Mouse (Mus musculus) hindbrain, postnatal 0 days (tissue): ENCODE results near the gene Gnao1. TPM values are rescaled to one million over a fixed set of nuclear protein-coding genes. Genes with fewer than 3 reads are reported as not detected.

Source experiments
- ATAC-seq: fragments of 200-750 bp; cut with Nextera tagmentation; 2 replicates; pipeline ENCODE4 v1.8.0; 2017; ENCODE audit warnings: mild to moderate bottlenecking, moderate TSS enrichment, moderate library complexity
- DNase-seq: peaks from one replicate; pipeline ENCODE4 v3.0.0-alpha.2; 2015; ENCODE audit warnings: low spot score
- H3K27ac ChIP-seq: fragments of 300-500 bp; sonication (generic); 2 replicates; pipeline ENCODE4 v1.5.1; 2014; ENCODE audit warnings: mild to moderate bottlenecking
- H3K27me3 ChIP-seq: fragments of 300-500 bp; sonication (generic); 2 replicates; pipeline ENCODE4 v1.6.1; 2014; ENCODE audit warnings: low read length, mixed read lengths; ENCODE audit not compliant: insufficient read depth
- H3K36me3 ChIP-seq: fragments of 300-500 bp; sonication (generic); 2 replicates; pipeline ENCODE4 v1.6.1; 2014; ENCODE audit warnings: low read length, mixed read lengths; ENCODE audit not compliant: insufficient read depth
- H3K4me1 ChIP-seq: fragments of 300-500 bp; sonication (generic); 2 replicates; pipeline ENCODE4 v1.6.1; 2014; ENCODE audit warnings: antibody characterized with exemption, low read length, mixed read lengths; ENCODE audit not compliant: insufficient read depth
- H3K4me2 ChIP-seq: fragments of 300-500 bp; sonication (generic); 2 replicates; pipeline ENCODE4 v1.6.1; 2014; ENCODE audit warnings: low read depth, mild to moderate bottlenecking, low read length, moderate library complexity, mixed read lengths
- H3K4me3 ChIP-seq: fragments of 300-500 bp; sonication (generic); 2 replicates; pipeline ENCODE4 v1.5.1; 2014; ENCODE audit warnings: low read length
- H3K9ac ChIP-seq: fragments of 300-500 bp; sonication (generic); replicated peaks from 2 replicates; pipeline ENCODE4 v1.6.1; 2014; ENCODE audit warnings: mild to moderate bottlenecking, low read length, moderate library complexity, mixed read lengths
- H3K9me3 ChIP-seq: fragments of 300-500 bp; sonication (generic); 2 replicates; pipeline ENCODE4 v1.6.1; 2016; ENCODE audit warnings: low read length, mixed read lengths
- CTCF ChIP-seq: IDR thresholded peaks from 2 replicates; pipeline ENCODE4 v1.5.1; 2016; ENCODE audit warnings: antibody characterized with exemption, control low read depth, low read depth
- WGBS: fragments of 180-500 bp; shearing (Covaris S2); extraction: QIAGEN DNeasy Blood & Tissue Kit; methylation state at CpG from one replicate; pipeline ENCODE4 v1.1.7; 2014; 5-methylcytosine and 5-hydroxymethylcytosine counted together
- polyA plus RNA-seq: library from polyadenylated mRNA; unstranded; fragments of >200 nt; fragmentation: Nextera tagmentation; extraction: Ambion mirVana; gene quantifications from 2 replicates; pipeline ENCODE4 v1.2.1, GENCODE M21; 2015
- total RNA-seq: library from RNA; depleted of rRNA; stranded (reverse); fragments of >200 nt; gene quantifications from 2 replicates; pipeline ENCODE4 v1.2.3, GENCODE M21; 2014

Gnao1 gene
- total and polyA plus RNA-seq, 2 experiments from 2014 or later: 244 to 291 TPM

GRCm38 (mm10) chr8:93950133-93950532, 140.4 kb downstream of the Gnao1 start:
- WGBS: 79% methylated on average over 14 of the region's 14 CpGs
- DNase-seq: no peak
- no peak overlapping the region for H3K9ac ChIP-seq
- TF ChIP-seq CTCF: no peak
- no peaks in the 10 kb centered on the region for H3K4me1 ChIP-seq
- no peak overlapping the region for H3K27ac ChIP-seq
- no peak overlapping the region for H3K4me3 ChIP-seq
- peaks cover 74% of the 10 kb centered on the region for H3K36me3 ChIP-seq
- no peaks in the 10 kb centered on the region for H3K27me3 ChIP-seq
- H3K4me2 ChIP-seq: no peak overlapping the region
- ATAC-seq: no peak
- H3K9me3 ChIP-seq: no peaks in the 10 kb centered on the region

- Histone ChIP-seq H3K27me3 (no peaks in the 10 kb centered on the region), H3K9me3 (no peaks in the 10 kb centered on the region), H3K36me3 (peaks cover 83% of the 10 kb centered on the region), H3K27ac (no peak overlapping the region), H3K9ac (no peak overlapping the region), H3K4me3 (no peak overlapping the region), H3K4me2 (no peak overlapping the region), H3K4me1 (no peaks in the 10 kb centered on the region)
- ATAC-seq (no peak), DNase-seq (peak; percentile 27)
- TF ChIP-seq CTCF: peak; percentile 31; the same call in 1 of the 2 replicates
- WGBS: 75% methylated on average over 9 of the region's 9 CpGs
Observed at GRCm38 (mm10) chr8:93952511-93952910, 142.7 kb downstream of the Gnao1 start.

GRCm38 (mm10) chr8:93958402-93958801, 148.6 kb downstream of the Gnao1 start:
- no peaks in the 10 kb centered on the region for H3K27me3 ChIP-seq
- no peak overlapping the region for H3K27ac ChIP-seq
- H3K4me3 ChIP-seq: no peak overlapping the region
- H3K9me3 ChIP-seq: no peaks in the 10 kb centered on the region
- 0 out of 2 replicates have a peak, but pooled peaks have one; percentile 33 for ATAC-seq
- no peak overlapping the region for H3K4me2 ChIP-seq
- H3K4me1 ChIP-seq: no peaks in the 10 kb centered on the region
- peaks cover 46% of the 10 kb centered on the region for H3K36me3 ChIP-seq
- peak; percentile 62 for DNase-seq
- TF ChIP-seq CTCF: no peak
- WGBS: 62% methylated on average over 9 of the region's 9 CpGs
- H3K9ac ChIP-seq: no peak overlapping the region

GRCm38 (mm10) chr8:93960909-93961308, 151.1 kb downstream of the Gnao1 start:
- Histone ChIP-seq H3K9me3 (no peaks in the 10 kb centered on the region), H3K4me3 (no peak overlapping the region), H3K36me3 (peaks cover 38% of the 10 kb centered on the region), H3K27ac (no peak overlapping the region), H3K4me2 (no peak overlapping the region), H3K4me1 (no peaks in the 10 kb centered on the region), H3K9ac (no peak overlapping the region), H3K27me3 (no peaks in the 10 kb centered on the region)
- no peak for DNase-seq
- 79% methylated on average over 6 of the region's 6 CpGs for WGBS
- TF ChIP-seq CTCF: no peak
- ATAC-seq: no peak

- H3K4me1 ChIP-seq: no peaks in the 10 kb centered on the region
- no peaks in the 10 kb centered on the region for H3K9me3 ChIP-seq
- DNase-seq: no peak
- ATAC-seq: no peak
- no peaks in the 10 kb centered on the region for H3K27me3 ChIP-seq
- no peak overlapping the region for H3K4me2 ChIP-seq
- WGBS: 71% methylated on average over 6 of the region's 6 CpGs
- no peak overlapping the region for H3K27ac ChIP-seq
- peaks cover 60% of the 10 kb centered on the region for H3K36me3 ChIP-seq
- no peak overlapping the region for H3K9ac ChIP-seq
- H3K4me3 ChIP-seq: no peak overlapping the region
- no peak for TF ChIP-seq CTCF
Observed at GRCm38 (mm10) chr8:93968293-93968692, 158.5 kb downstream of the Gnao1 start.

- no peak for DNase-seq
- Histone ChIP-seq H3K4me3 (no peak overlapping the region), H3K4me2 (no peak overlapping the region), H3K4me1 (no peaks in the 10 kb centered on the region), H3K9me3 (no peaks in the 10 kb centered on the region), H3K9ac (no peak overlapping the region), H3K27ac (peak overlapping the region; percentile 6; the same call in 1 of the 2 replicates), H3K27me3 (no peaks in the 10 kb centered on the region), H3K36me3 (peaks cover 61% of the 10 kb centered on the region)
- TF ChIP-seq CTCF: no peak
- ATAC-seq: no peak
- WGBS: 65% methylated on average over 7 of the region's 7 CpGs
Observed at GRCm38 (mm10) chr8:93969626-93970340, 160.0 kb downstream of the Gnao1 start.

GRCm38 (mm10) chr8:93971451-93971850, 161.7 kb downstream of the Gnao1 start:
- no peak overlapping the region for H3K27ac ChIP-seq
- no peak overlapping the region for H3K4me2 ChIP-seq
- no peaks in the 10 kb centered on the region for H3K27me3 ChIP-seq
- DNase-seq: no peak
- peaks cover 67% of the 10 kb centered on the region for H3K36me3 ChIP-seq
- TF ChIP-seq CTCF: no peak
- no peak overlapping the region for H3K9ac ChIP-seq
- H3K4me3 ChIP-seq: no peak overlapping the region
- 92% methylated on average over 10 of the region's 10 CpGs for WGBS
- no peaks in the 10 kb centered on the region for H3K4me1 ChIP-seq
- ATAC-seq: no peak
- no peaks in the 10 kb centered on the region for H3K9me3 ChIP-seq
